Mouse (Mus musculus) kidney, adult 2 months (tissue): Measurements from ENCODE around the gene Wdfy3. TPM values are rescaled to one million over a fixed set of nuclear protein-coding genes. Genes with fewer than 3 reads are reported as not detected.
A peak's percentile ranks its signal among the peaks of the same experiment; 100 is the strongest.

Experiments
- DNase-seq: peaks from one replicate; pipeline ENCODE4 v3.0.0; 2021
- H3K27ac ChIP-seq: fragments of 200-500 bp; 2 replicates; pipeline ENCODE4 v1.5.1; 2012; ENCODE audit warnings: low read depth, low read length, control low read depth, inconsistent platforms; ENCODE audit not compliant: insufficient read depth
- H3K27me3 ChIP-seq: fragments of 200-500 bp; replicated peaks from 2 replicates; pipeline ENCODE4 v1.6.1; 2012; ENCODE audit warnings: mild to moderate bottlenecking, moderate library complexity, low read length, inconsistent platforms; ENCODE audit not compliant: control insufficient read depth, insufficient read depth
- H3K36me3 ChIP-seq: fragments of 200-500 bp; 2 replicates; pipeline ENCODE4 v1.6.1; 2012; ENCODE audit warnings: mild to moderate bottlenecking, moderate library complexity, low read length, inconsistent platforms; ENCODE audit not compliant: control insufficient read depth, insufficient read depth
- H3K4me1 ChIP-seq: fragments of 200-500 bp; 2 replicates; pipeline ENCODE4 v1.6.1; 2011; ENCODE audit warnings: low read length; ENCODE audit not compliant: control insufficient read depth, insufficient read depth
- H3K4me3 ChIP-seq: fragments of 200-500 bp; 2 replicates; pipeline ENCODE4 v1.5.1; 2011; ENCODE audit warnings: mild to moderate bottlenecking, low read depth, low read length, control low read depth; ENCODE audit not compliant: insufficient read depth
- CTCF ChIP-seq: fragments of 200-500 bp; conservative IDR thresholded peaks from 2 replicates; pipeline ENCODE4 v1.5.1; 2011; ENCODE audit warnings: low read depth, mild to moderate bottlenecking, control low read depth, low read length, moderate library complexity, mixed read lengths; ENCODE audit not compliant: insufficient read depth, insufficient read length
- POLR2A ChIP-seq: fragments of 200-500 bp; IDR thresholded peaks from one replicate; pipeline ENCODE4 v1.6.1; 2011; ENCODE audit warnings: low read depth, low read length, control low read depth
- WGBS: fragments of 180-500 bp; shearing (Covaris S2); methylation state at CpG from one replicate; pipeline ENCODE4 v1.1.7; 2018; 5-methylcytosine and 5-hydroxymethylcytosine counted together
- polyA plus RNA-seq: library from polyadenylated mRNA; depleted of rRNA; stranded (reverse); fragments of >200 nt; gene quantifications from 2 replicates; pipeline ENCODE4 v1.2.3, GENCODE M21; 2012

The Wdfy3 gene
- polyA plus RNA-seq, 1 experiment: 39.7 TPM

DNA sequence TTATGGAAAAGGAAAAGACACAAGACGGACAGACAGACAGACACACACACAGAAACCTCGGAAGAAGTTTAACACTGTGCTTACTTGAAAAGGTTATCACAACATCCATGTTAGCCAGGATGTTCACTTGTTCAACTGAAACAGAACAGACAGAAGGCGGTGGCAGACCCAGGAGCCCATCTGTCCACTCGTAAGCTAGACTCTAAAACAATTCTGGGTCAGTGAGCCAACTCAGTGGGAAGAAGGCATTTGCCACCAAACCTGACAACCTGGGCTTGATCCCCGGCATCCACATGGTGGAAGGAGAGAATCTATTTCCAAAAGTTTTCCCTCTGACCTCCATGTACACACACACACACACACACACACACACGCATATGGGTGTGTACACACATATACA lies 237.7 kb downstream of the Wdfy3 start:
- no peak for TF ChIP-seq POLR2A
- TF ChIP-seq CTCF: no peak
- no peak overlapping the region for H3K27ac ChIP-seq
- no peaks in the 10 kb centered on the region for H3K27me3 ChIP-seq
- H3K4me1 ChIP-seq: no peaks in the 10 kb centered on the region
- no peak for DNase-seq
- no peak overlapping the region for H3K4me3 ChIP-seq
- 90% methylated on average over 6 of the region's 6 CpGs for WGBS
- 0 out of 2 replicates have a peak, but pooled peaks cover 1% of the 10 kb centered on the region for H3K36me3 ChIP-seq

DNA sequence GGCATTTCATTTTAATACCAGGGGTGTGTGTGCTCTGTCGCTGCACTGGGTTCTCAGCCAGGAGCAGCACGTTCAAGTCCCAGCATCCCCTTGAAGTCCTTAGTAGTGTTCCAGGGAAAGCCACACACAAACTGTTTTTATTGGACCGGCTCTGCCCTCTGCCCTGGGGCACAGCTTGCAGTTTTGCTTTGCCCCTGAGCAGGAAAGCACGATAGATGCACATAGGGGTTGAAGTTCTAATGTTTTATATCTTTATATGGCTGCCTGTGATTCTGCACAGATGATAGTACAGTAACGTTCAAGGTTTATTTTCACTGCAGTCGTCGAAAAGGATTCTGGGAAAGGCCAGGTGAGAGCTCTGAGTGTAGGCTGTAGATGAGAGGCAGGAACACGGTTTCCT lies 239.5 kb downstream of the Wdfy3 start:
- Histone ChIP-seq H3K36me3 (0 out of 2 replicates have a peak, but pooled peaks cover 1% of the 10 kb centered on the region), H3K27me3 (no peaks in the 10 kb centered on the region), H3K4me1 (no peaks in the 10 kb centered on the region), H3K27ac (no peak overlapping the region), H3K4me3 (no peak overlapping the region)
- WGBS: 51% methylated on average over 8 of the region's 8 CpGs
- TF ChIP-seq POLR2A: no peak
- no peak for TF ChIP-seq CTCF
- DNase-seq: no peak

DNA sequence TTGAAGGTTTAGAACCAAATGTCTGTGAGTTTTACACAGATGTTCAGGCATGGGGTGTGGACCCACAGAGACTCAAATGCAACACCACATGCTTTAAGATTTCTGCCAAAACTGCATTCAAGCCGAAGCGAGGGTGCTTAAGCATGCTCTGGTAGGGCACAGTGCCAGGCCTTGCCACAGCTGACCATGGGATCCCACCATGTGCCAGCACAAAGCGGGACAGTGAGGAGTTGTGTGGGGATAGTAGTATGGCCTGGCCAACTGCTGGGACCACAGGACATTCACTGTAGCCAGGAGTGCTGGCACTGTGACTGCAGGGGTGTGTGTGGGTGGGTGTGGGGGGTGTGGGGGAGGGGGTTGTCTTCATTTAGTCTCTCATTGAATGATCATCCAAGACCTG lies 240.8 kb downstream of the Wdfy3 start:
- TF ChIP-seq POLR2A (no peak), CTCF (no peak)
- 85% methylated on average over 3 of the region's 3 CpGs for WGBS

DNA sequence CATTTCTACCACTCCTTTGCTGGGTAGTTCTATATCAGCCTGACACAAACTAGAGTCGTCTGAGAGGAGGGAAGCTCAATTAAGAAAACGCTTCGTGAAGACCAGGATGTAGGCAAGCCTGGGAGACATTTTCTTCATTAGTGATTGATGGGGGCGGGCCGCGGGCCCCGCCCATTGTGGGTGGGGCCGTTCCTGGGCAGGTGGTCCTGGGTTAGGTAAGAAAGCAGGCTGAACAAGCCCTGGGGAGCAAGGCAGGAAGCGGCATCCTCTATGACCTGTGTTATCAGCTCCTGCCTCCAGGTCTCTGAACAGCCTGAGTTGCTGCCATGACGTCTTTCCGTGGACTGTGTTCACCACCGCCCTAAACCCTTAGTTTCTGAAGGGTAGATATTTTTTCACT lies 242.2 kb downstream of the Wdfy3 start:
- WGBS: 53% methylated on average over 12 of the region's 12 CpGs
- Histone ChIP-seq H3K36me3 (no peaks in the 10 kb centered on the region), H3K4me3 (no peak overlapping the region), H3K27me3 (no peaks in the 10 kb centered on the region), H3K4me1 (no peaks in the 10 kb centered on the region), H3K27ac (no peak overlapping the region)
- no peak for DNase-seq
- TF ChIP-seq POLR2A (no peak), CTCF (no peak)

More for the DNA sequence above, 240.8 kb downstream of the Wdfy3 start:
- DNase-seq: no peak
- no peaks in the 10 kb centered on the region for H3K27me3 ChIP-seq
- H3K4me1 ChIP-seq: no peaks in the 10 kb centered on the region
- H3K36me3 ChIP-seq: no peaks in the 10 kb centered on the region
- H3K27ac ChIP-seq: no peak overlapping the region
- no peak overlapping the region for H3K4me3 ChIP-seq

DNA sequence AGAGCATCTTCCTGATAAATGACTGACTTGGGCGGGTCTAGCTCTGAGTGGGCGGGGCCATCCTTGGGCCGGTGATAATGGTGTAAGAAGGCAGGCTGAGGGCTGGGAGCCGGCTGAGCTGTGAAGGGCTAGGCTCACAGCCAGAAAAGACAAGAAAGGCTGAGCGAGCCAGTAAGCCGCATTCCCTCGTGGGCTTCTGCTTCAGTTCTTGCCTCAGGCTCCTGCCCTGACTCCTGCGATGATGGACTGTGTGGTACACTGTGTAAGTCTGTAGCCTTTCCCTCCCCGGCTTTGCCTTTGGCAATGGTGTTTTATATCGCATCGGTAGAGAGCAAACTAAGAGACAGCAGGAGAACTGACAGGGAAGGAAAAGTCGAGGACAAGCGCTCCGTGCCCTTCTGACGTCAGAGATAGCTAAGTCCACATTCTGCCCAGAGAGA lies 243.2 kb downstream of the Wdfy3 start:
- Histone ChIP-seq H3K36me3 (no peaks in the 10 kb centered on the region), H3K4me3 (no peak overlapping the region), H3K4me1 (no peaks in the 10 kb centered on the region), H3K27ac (no peak overlapping the region), H3K27me3 (no peaks in the 10 kb centered on the region)
- TF ChIP-seq CTCF: no peak
- no peak for TF ChIP-seq POLR2A
- DNase-seq: peak; percentile 68
- WGBS: 11% methylated on average over 15 of the region's 15 CpGs

DNA sequence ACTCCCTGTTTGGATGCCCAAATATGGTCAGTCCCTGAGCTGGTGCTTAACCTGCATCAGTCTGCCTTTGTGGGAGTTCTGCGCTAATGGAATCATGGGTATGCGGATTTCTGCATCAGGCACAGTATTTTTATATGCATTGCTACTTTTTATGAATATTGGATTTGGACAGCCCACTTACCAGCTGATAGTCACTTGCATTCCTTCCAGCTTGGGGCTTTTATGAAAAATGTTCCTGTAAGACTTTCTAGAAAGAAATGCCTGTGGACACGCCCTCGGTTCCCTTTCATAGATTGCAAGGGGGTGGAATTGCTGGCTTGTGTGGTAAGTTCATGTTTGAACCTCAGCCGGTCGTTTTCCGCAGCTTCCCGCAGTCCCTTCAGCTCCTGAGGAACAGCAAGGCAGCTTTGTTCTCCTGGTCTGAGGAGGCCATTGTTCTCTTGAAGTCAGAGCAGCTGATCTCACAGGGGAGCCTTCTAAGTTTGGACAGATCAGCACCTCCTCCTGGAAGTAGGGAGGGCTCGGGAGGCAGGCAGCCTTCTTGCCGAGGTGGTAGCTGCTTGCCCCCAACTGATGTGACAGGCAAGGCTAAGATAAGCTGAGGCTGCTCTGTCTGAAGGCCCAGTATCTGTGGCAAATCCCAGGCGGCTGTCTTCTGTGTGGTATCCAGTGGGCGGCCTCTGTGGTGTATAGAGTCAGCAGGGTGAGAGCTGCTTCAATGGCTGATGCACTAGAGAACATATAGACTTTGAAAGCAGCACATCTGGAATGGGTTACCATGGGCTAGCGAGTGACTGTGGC lies 244.4 kb downstream of the Wdfy3 start:
- TF ChIP-seq POLR2A: no peak
- no peak for TF ChIP-seq CTCF
- 72% methylated on average over 13 of the region's 13 CpGs for WGBS
- H3K4me1 ChIP-seq: peaks cover 8% of the 10 kb centered on the region; the same call in 1 of the 2 replicates
- H3K4me3 ChIP-seq: no peak overlapping the region
- DNase-seq: no peak
- H3K36me3 ChIP-seq: no peaks in the 10 kb centered on the region
- H3K27me3 ChIP-seq: no peaks in the 10 kb centered on the region
- no peak overlapping the region for H3K27ac ChIP-seq

DNA sequence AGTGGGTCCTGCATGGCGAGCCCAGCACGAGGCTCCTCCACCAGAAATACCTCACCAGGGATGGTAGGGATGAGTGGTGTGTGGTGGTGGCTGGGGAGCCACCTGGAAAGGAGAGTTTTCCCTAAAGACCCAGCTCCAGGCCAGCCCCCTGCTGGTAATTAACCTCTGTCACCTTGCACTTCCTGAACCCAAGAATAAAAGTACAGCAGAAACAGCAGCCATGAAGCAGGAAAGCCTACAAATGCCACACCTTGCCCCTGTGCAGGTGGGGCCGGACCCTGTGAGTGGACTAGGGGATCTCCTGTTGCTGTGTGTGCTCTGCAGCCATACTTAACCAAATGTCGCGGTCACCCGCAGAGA lies 247.4 kb downstream of the Wdfy3 start:
- H3K36me3 ChIP-seq: no peaks in the 10 kb centered on the region
- no peak overlapping the region for H3K27ac ChIP-seq
- DNase-seq: no peak
- no peaks in the 10 kb centered on the region for H3K27me3 ChIP-seq
- H3K4me3 ChIP-seq: no peak overlapping the region
- TF ChIP-seq CTCF: no peak
- no peak for TF ChIP-seq POLR2A
- H3K4me1 ChIP-seq: peaks cover 8% of the 10 kb centered on the region; the same call in 1 of the 2 replicates
- WGBS: 72% methylated on average over 6 of the region's 6 CpGs
